Mouse (Mus musculus): Measurements from ENCODE around the gene Yju2.
A peak's percentile ranks its signal among the peaks of the same experiment; 100 is the strongest.

The Yju2 gene

DNA sequence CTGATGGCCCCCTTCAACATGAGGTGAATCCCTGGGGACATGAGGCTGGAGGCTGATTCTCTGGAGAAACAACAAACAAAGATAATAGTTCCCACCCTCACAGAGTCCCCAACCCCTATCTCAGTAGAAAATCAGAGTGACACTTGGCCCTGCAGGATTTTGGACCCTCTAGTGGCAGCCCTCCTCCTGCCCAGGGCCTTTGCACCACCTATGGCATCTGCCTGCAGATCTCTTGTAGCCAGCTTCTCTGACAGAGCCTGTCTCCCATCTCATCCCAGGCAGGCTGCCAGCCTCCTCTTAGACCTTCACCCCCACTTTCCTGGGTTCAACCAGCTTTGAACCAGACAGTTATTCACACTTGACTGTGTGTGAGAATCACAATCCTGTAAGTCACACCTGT, 1.9 kb downstream of the Yju2 start:
- no peak for DNase-seq (ENCODE audit: low spot score)

DNA sequence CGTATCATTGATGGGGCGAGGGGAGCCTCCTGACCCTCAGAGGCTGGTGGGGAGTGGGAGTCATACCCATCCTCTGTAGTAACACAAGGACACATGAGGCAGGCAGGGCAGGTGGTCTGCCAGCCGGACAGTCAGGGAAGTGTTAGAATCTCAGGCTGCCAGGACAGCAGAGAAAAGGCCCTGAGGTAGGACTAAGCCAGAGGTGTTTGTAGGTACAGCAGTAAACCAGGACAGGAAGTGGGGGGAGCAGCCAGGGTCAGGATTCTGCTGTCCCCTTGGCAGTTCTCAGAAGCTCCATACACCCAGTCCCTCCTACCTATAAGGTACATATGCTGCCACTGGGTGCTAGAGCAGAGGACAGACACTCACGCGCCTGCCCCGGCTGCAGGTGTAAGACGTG, 2.7 kb downstream of the Yju2 start:
- DNase-seq (ENCODE audit: low spot score), result no peak

DNA sequence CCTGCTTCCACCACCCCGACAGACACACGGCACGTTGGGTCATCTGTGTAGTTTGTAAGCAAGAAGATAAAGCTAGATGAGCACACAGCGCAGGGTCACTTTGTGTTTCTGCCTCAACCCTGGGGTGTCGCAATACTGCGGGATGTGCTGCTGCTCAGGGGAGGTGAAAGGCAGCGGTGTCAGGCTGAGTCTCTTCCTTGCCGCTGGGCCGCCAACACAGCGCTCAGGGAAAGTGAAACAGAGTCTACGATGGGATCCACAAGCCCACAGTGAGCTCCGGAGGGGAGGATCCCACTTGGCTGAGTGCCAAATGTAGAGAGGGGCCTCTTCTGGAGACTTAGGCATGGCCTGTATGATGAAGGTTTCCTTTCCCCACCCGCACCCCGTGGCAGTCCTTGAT, 4.3 kb downstream of the Yju2 start:
- no peak for DNase-seq (ENCODE audit: low spot score)

DNA sequence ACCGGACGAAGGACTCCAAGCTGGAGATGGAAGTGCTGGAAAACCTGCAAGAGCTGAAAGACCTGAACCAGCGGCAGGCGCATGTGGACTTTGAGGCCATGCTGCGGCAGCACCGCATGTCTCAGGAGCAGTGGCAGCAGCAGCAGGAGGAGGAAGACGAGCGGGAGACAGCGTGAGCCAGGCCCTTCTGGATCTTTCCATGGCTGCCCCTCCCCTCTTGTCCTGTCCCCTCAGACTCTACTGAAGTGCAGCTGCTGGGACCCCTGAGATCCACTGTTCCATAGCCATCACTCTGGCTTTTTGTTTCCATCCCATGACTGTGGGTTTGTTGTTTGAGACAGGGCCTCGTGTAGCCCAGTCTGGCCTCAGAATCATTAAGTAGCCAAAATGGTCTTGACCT, 5.6 kb downstream of the Yju2 start:
- DNase-seq (ENCODE audit: low spot score), result no peak

DNA sequence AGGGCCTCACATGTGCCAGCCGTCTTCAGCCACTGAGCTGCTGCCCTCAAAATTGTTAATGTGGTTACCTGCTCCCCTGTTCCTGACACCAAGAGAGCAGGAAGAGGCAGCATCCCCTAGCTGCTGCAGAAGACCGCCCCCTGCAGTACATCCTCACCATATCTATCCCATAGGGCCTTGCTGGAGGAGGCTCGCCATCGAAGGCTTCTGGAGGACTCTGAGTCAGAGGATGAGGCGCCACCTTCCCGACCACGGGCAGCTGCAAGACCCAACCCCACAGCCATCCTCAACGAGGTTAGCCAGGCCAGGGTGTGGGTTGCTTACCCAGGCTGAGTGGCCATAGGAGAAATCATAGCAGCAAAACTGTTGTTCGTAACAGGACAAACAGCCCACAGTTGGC, 6.1 kb downstream of the Yju2 start:
- DNase-seq (ENCODE audit: low spot score), result no peak

DNA sequence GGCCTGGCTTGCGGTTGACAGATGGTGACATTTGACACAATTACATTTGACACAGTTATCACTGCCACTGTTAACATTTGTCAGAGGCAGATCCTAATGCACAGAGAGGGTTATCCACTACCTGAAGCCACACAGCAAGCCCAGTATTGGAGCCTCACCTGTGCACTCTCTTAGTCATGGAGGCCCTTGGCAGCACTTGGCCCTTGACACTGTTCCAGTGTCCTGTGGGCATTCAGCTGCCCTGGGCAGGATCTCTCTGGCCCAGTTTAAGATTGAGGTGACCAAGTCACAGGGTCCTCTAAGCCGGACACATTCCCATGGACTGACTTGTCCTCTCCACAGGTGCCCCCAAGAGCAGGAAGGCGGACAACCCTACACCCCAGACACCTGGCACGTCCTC, 8.3 kb downstream of the Yju2 start:
- no peak for DNase-seq (ENCODE audit: low spot score)

DNA sequence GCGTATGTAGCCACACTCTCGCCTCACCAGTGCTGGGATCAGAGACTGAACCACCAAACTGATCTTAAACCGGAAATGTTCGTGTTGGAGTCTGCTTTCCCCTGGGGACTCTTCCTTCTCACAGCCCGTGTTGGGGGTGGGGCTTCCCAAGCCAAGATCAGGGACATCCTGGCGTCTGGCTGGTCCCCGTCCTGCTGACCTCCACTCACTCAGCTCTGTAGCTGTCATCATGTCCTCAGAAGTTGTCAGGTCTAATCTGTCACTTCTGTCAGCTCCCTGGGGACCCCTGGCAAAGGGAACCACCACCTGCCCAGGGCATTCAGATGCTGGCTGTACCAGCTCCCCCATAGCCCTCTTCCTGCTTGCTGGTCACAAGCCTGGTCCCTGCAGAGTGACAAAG, 9.3 kb downstream of the Yju2 start:
- DNase-seq (ENCODE audit: low spot score), result no peak

DNA sequence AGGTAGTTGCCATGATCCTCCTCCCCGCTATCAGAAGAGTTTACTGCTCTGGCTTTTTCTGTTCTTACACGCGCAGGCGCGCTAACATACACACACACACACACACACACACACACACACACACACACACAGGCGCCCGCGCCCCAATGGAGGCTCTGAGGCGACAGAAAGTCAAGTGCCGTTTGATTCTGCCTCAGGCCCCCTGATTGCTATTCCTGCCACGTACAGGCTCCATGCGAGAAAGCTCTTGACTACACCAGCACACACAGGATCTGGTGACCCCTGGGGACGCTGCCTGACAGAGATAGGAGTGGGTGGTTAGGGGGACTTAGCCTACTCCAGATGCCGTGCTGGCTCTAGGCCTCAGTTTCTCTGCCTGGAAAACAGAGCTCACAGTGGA, 10.7 kb downstream of the Yju2 start:
- no peak for DNase-seq (ENCODE audit: low spot score)

DNA sequence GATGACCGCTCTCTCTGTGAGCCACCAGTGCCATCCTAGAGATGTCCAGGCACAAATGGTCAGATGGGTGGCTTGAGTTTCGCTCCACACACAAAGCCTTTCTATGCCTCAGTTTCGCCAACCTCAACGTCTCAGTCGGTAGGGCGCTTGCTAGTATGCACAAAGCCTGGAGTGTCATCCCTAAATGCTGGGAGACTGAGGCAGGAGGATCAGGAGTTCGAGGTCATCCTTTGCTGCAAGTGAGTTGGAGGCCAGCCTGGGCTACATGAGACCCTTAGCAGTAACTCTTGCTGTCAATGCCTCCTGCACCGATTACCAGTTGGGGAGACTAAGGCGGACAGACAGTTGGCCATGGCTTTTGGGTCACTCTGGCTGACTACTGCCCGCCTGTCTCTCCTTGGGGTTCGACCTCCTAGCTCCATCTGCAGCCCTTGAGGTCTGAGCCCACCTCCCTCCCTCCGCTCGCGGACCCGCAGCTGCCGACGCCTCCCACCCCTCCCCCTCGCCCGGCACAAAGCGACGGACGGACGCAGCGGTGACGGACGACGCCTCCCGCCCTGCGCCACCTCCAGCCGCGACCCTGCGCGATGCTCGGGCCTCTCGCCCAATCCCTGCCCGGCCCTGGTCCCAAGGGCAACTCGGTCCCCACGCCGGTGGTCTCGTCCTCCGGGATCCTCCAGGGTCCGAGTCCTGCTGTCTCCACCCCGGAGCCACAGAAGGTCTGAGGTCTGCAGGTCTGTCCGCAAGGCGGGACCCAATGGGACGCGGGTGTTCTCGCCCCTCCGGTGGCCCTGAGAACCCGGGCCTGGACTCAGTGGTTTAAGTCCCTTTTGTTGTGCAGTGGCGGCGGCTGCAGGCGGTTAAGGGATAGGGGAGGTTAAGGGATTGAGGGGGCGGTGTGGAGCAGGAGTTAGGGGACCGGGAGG, 11.3 kb downstream of the Yju2 start, which contains the start of gene Shd:
Shd (plus strand) TSS at position 502 of the 926 bp plus-strand sequence.
- peak; percentile 42 for DNase-seq (ENCODE audit: low spot score)

DNA sequence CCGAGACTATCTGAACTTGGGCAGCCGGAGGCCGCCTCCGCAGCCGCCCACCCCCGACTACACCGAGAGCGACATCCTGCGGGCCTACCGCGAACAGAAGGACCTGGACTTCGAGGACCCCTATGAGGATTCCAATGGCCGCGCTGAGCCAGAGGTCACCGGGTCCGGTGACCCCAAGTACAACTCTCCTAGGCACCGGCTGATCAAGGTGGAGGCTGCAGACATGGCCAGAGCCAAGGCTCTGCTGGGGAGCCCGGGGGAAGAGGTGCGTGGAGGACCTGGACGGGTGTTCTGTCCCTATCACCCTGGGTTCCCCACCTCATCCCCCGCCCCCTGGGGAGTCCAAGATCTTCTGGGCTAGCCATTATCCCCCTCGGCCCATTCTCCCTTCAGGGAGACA, 12.6 kb downstream of the Yju2 start:
- DNase-seq (ENCODE audit: low spot score), result no peak

DNA sequence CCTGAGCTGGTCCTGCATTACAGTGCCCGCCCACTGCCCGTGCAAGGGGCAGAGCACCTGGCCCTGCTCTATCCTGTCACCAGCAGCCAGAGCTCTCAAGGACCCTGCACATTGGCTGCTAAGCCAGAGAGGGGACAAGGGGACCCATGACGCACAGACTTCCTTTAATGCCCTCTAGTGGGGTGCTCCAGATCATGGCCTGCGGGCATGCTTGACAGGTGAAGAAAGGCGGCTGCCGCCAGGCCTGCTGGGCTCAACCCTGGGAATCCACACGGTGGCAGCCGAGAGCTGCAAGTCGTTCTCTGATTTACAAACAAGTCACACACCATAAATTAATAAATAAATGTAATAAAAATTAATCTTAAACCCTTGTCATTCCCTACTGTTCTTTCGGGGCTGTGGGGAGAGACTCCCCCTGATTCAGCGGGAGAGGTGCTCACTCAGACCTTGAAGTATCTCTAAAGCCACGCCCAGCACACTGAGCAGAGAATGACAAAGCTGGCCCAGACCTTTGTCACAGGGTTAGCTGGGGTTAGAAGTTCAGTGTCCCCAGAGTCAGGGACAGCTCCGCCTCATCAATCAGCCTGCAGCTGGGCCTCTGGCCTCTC, 17.5 kb downstream of the Yju2 start:
- DNase-seq (ENCODE audit: low spot score), result peak; percentile 72

DNA sequence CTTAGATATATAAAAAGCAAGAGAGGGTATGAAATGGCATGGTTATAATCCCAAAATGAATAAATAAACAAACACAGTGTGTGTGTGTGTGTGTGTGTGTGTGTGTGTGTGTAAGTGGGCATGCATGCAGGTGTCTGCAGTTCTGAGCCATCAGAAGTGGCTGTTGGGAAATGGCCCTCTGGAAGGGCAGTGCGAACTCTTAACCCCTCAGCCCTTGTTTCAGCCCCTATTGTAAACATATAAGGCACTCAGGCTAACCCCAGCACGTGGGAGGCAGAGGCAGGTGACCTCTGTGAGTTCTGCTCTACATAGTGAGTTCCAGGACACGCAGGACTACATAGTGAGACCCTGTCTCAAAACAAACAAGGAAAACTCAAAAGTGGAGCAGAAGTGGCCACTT, 18.4 kb downstream of the Yju2 start:
- DNase-seq (ENCODE audit: low spot score), result peak; percentile 42

DNA sequence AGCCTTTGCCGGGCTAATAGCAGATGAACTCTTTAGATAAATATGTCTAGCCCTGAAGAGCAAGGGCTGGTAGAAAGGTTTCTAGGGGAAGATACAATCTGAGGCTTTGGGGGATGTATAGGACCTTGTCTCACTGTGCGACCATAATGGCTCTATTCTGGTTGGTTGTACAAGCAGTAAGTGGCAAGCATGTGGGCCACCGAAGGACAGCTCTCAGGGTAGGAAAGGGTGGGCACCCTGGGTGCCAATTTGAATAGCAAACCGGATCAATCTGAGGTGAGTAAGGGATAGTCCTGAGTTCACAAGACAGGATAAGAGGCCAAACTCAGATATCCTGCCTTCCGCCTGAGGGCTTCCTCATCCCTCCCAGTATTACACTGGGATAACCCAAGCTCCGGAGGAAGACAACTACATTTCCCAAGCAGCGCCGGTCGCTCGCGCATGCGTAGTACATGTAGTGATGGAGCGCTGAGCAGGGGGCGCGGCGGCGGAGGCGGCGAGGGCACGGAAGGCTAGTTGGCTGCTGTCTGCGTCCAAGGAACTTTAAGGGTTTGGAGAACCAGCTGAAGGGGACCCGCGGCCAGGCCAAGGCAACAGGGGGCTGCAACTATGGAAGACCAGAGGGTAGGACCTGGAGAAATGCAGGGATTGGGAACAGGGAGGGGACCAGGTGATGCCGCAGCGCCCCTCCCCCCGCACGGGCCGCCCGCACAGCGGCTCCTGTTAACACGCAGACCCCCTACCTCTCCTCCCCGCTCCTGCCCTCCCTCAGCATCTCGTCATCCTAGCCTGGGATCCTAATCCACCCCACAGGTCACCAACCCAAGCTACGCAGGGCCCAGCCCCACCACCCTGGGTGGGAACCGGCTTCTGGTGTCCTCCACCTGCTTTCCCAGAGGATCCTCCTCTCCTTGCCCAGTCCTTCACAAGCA, 27.4 kb downstream of the Yju2 start, which contains the start of gene Fsd1:
Fsd1 (plus strand) TSS at position 480 of the 932 bp plus-strand sequence.
- DNase-seq (ENCODE audit: low spot score), result no peak

DNA sequence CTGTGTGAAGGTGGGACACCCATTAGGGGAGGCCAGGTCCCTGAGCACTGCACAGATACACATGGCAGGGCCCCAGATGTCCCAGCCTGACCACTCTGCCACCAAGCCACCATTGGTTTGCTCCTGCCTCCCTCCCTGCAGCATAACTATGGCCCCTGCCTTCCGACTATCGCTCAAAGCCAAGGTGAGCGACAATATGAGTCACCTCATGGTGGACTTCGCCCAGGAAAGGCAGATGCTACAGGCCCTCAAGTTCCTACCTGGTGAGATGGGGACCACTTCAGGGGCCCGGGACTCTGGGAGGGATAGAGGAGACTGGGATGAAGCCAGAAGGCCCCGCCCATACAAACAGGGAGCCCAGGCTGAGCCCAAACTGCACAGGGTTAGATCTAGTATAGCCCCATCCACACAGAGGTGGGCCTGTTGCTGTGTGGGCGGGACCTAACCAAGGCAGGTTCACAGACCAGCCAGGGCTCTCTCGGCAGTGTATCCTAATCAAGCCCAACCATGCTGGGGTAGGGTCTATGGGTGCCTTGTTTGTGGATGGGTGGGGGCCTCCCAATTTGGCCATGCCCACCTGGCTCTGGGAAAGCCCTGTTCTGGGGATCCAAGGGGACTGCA, 31.5 kb downstream of the Yju2 start:
- no peak for DNase-seq (ENCODE audit: low spot score)

DNA sequence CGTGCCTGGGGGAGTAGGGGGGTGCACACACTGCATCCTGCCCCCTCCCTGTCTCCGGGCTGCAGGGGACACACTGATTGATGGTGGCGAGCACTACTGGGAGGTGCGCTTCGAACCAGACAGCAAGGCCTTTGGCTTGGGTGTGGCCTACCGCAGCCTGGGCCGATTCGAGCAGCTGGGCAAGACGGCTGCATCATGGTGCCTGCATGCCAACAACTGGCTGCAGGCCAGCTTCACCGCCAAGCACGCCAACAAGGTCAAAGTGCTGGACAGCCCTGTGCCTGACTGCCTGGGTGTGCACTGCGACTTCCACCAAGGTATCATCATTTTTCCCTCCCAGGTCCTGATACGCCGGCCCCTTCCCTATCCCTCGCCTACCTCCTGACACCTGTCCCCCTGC, 37.1 kb downstream of the Yju2 start:
- DNase-seq (ENCODE audit: low spot score), result no peak

DNA sequence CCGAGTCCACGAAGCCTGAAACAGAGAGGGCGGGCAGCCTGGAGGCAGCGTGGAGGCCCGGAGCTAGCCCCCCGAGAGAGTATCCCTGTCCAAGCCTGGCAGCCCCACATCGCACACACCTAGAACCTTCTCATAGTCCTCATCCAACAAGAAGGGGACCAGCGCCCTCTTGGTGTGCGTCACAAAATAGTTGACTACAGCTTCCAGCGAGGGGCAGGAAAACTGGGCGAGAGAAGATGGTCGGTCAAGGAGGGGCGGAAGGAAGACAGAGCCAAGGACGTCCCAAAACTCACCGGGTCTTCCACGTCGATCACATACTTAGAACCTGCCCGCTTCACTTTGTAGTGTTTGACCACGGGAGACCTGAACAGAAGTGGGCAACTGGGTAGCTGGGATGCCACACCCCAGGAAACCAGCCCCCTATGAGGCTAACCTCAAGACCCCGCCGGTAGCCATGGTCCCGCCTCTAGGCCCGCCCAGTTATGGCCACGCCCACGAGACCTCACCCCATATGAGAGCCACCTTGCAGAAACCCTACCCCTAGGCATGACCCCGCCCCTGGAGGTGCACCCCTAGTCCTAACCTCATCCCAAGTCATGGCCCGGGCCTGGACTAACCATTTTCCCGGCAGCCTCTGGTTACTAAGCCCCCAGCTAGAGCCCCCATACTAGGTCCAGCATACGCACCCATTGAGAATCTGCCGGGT, 41.0 kb downstream of the Yju2 start:
- DNase-seq (ENCODE audit: low spot score), result no peak

DNA sequence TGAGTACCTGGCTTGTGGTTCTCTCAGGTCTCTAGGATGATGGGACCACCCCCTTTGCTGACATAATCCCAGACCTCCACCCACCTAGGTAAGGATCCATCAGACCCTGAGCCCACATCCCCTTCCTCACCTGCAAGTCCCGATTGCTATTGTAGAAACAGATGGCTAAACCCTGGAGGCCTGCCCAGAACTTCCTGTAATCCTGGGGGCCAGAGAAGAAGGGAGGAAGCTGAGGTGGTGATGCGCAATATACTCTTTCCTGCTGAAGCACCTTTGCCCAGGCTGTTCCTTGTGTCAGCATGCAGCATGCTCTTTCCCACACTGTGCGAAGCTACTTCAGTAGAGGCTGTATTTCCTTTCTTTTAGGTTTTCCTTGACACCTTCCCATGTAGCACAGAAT, 44.1 kb downstream of the Yju2 start:
- DNase-seq (ENCODE audit: low spot score), result no peak

DNA sequence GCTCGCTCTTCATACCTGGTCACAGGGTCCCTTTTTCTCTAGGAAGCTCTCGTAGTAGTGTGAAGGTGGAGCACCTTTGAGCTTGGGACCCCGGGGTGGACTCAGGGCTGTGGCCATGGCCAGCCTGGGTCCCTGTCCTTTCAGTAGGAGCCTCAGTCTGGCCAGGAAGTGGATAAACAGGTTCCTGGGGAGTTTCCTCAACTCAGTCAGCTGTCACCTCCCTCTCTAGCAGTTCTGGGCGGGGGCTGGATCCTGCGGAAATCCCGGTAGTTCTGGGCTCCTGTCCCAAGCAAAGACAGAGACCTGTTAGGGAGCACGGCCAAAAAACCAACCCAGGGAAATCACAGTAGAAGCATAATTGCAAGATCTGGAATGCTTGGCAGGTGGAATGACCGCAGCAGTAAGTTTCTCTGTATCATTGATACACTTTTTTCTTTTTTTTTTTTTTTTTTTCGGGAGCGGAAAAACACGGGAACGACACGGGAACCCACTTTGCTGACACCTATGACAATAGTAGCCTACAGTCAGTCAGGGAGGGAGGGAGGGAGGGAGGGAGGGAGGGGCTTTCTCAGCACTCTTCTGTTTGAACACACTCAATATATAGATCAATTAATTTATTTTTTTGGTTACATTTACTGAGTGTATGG, 46.6 kb downstream of the Yju2 start, which contains the start of the genes Stap2 and Mpnd:
Stap2 (minus strand) TSS at position 170 of the 647 bp plus-strand sequence.
Mpnd (plus strand) TSS at position 297 of the 647 bp plus-strand sequence.
- peak; percentile 53 for DNase-seq (ENCODE audit: low spot score)

DNA sequence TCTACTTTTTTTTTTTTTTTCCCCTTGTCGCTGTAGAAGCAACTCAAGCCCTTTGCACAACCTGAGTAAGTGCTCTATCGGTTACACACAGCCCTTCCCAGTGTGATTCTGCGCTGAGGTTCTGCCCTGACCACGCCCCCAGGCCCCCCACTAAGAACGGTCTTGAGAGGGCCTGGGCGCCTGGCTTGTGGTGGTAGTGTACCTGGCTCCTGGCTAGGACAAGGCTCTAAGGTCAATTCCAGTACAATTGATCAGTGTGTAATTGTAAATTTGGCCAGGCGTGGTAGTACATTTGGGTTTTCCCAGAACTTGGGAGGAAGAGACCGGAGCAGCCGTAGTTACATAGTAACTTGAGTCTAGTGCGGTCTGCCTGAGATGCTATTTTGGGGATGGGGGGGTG, 48.1 kb downstream of the Yju2 start:
- peak; percentile 82 for DNase-seq (ENCODE audit: low spot score)
